Mouse (Mus musculus): ENCODE measurements around the gene Tubb4a. TPM values are rescaled to one million over a fixed set of nuclear protein-coding genes. Genes with fewer than 3 reads are reported as not detected.
"Not testable (repeated sequence)": the region's sequence is repeated elsewhere in the genome, so short reads cannot be mapped to it uniquely, and the experiment has no call there.

Gene Tubb4a
- 100 to 1,000 TPM; 519 to 556 TPM for total RNA-seq (2021)

- intact Hi-C loops (cut with DNase I), result loop anchor here (10.0 kb wide), 1 partner anchor 282 kb away; no protein-coding TSS in a partner anchor
These were observed at the start of gene Tubb4a for GRCm38 (mm10) chr17:57087049-57087832. TSS of gene Tubb4a (minus strand) at chr17:57087782.

GRCm38 (mm10) chr17:57135635-57136034, 48.1 kb upstream of the Tubb4a start:
- no peak for DNase-seq (ENCODE audit: extremely low spot score in 1 of 2, low spot score in 2 of 2)
- intact Hi-C loops (cut with DNase I), result no loop called here

More at GRCm38 (mm10) chr17:57087049-57087832, at the start of gene Tubb4a:
- DNase-seq (ENCODE audit: extremely low spot score in 1 of 2, low spot score in 2 of 2), result peak; percentile 83 to 89

GRCm38 (mm10) chr17:57134693-57135092, 47.1 kb upstream of the Tubb4a start:
- DNase-seq (ENCODE audit: extremely low spot score in 1 of 2, low spot score in 2 of 2), result no peak
- intact Hi-C loops (cut with DNase I), result no loop called here

- DNase-seq (ENCODE audit: extremely low spot score in 1 of 2, low spot score in 2 of 2); intact Hi-C loops (cut with DNase I): not testable (repeated sequence)
These were observed 46.4 kb upstream of the Tubb4a start for GRCm38 (mm10) chr17:57134021-57134420.

- intact Hi-C loops (cut with DNase I), result no loop called here
These were observed 44.2 kb upstream of the Tubb4a start for GRCm38 (mm10) chr17:57131793-57132192.

GRCm38 (mm10) chr17:57125853-57126622, 38.5 kb upstream of the Tubb4a start:
- intact Hi-C loops (cut with DNase I), result no loop called here
- no peak for DNase-seq (ENCODE audit: extremely low spot score in 1 of 2, low spot score in 2 of 2)

More at GRCm38 (mm10) chr17:57131793-57132192, 44.2 kb upstream of the Tubb4a start:
- DNase-seq (ENCODE audit: extremely low spot score in 1 of 2, low spot score in 2 of 2), result no peak

- intact Hi-C loops (cut with DNase I), result no loop called here
These were observed 37.2 kb upstream of the Tubb4a start for GRCm38 (mm10) chr17:57124792-57125191.

GRCm38 (mm10) chr17:57123192-57124118, 35.9 kb upstream of the Tubb4a start:
- intact Hi-C loops (cut with DNase I), result no loop called here

More at GRCm38 (mm10) chr17:57124792-57125191, 37.2 kb upstream of the Tubb4a start:
- DNase-seq (ENCODE audit: extremely low spot score in 1 of 2, low spot score in 2 of 2), result no peak

GRCm38 (mm10) chr17:57121856-57122255, 34.3 kb upstream of the Tubb4a start:
- DNase-seq (ENCODE audit: extremely low spot score in 1 of 2, low spot score in 2 of 2), result no peak
- intact Hi-C loops (cut with DNase I), result no loop called here

More at GRCm38 (mm10) chr17:57123192-57124118, 35.9 kb upstream of the Tubb4a start:
- DNase-seq (ENCODE audit: extremely low spot score in 1 of 2, low spot score in 2 of 2), result no peak

GRCm38 (mm10) chr17:57118524-57119349, 31.2 kb upstream of the Tubb4a start:
- intact Hi-C loops (cut with DNase I), result no loop called here
- no peak for DNase-seq (ENCODE audit: extremely low spot score in 1 of 2, low spot score in 2 of 2)

GRCm38 (mm10) chr17:57116801-57117200, 29.2 kb upstream of the Tubb4a start:
- intact Hi-C loops (cut with DNase I), result no loop called here
- no peak for DNase-seq (ENCODE audit: extremely low spot score in 1 of 2, low spot score in 2 of 2)

- intact Hi-C loops (cut with DNase I), result no loop called here
- no peak for DNase-seq (ENCODE audit: extremely low spot score in 1 of 2, low spot score in 2 of 2)
These were observed 25.3 kb upstream of the Tubb4a start for GRCm38 (mm10) chr17:57112768-57113474.

GRCm38 (mm10) chr17:57110005-57110404, 22.4 kb upstream of the Tubb4a start:
- DNase-seq (ENCODE audit: extremely low spot score in 1 of 2, low spot score in 2 of 2), result no peak
- intact Hi-C loops (cut with DNase I), result no loop called here

- DNase-seq (ENCODE audit: extremely low spot score in 1 of 2, low spot score in 2 of 2), result no peak
- intact Hi-C loops (cut with DNase I), result no loop called here
These were observed 21.1 kb upstream of the Tubb4a start for GRCm38 (mm10) chr17:57108666-57109171.

GRCm38 (mm10) chr17:57108040-57108665, 20.6 kb upstream of the Tubb4a start:
- intact Hi-C loops (cut with DNase I), result no loop called here
- DNase-seq (ENCODE audit: extremely low spot score in 1 of 2, low spot score in 2 of 2), result no peak

- intact Hi-C loops (cut with DNase I), result no loop called here
- DNase-seq (ENCODE audit: extremely low spot score in 1 of 2, low spot score in 2 of 2), result no peak
These were observed 19.5 kb upstream of the Tubb4a start for GRCm38 (mm10) chr17:57107064-57107463.

- intact Hi-C loops (cut with DNase I), result no loop called here
- no peak for DNase-seq (ENCODE audit: extremely low spot score in 1 of 2, low spot score in 2 of 2)
These were observed 18.4 kb upstream of the Tubb4a start for GRCm38 (mm10) chr17:57106035-57106368.

All from left cerebral cortex, postnatal 10 days (tissue).